Mouse (Mus musculus): Measurements from ENCODE around the gene Rundc3a. TPM values are rescaled to one million over a fixed set of nuclear protein-coding genes. Genes with fewer than 3 reads are reported as not detected.
"Not testable (repeated sequence)": the region's sequence is repeated elsewhere in the genome, so short reads cannot be mapped to it uniquely, and the experiment has no call there.

The Rundc3a gene
- total RNA-seq, 2 experiments from 2014 or later: 399 to 416 TPM

DNA sequence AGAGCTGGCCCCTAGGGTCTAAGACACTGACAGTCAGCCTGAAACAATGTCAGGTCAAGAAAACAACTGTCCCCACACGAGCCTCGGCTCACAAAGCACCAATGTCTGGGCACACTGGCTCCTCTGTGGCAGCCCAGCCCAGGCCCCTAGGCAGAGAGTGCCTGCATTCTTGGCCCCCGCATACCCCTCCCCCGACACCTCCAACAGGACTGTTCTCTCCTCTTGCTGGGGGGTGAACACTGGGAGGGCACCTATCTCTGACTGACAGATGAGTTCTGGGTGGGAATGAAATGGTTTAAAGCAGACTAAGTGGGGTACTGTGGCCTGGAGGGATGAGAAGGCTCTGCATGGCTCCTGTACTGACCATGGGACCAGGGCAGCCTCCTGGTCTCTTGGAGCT is 27.5 kb upstream of the Rundc3a start:
- intact Hi-C loops (cut with DNase I): no loop called here

DNA sequence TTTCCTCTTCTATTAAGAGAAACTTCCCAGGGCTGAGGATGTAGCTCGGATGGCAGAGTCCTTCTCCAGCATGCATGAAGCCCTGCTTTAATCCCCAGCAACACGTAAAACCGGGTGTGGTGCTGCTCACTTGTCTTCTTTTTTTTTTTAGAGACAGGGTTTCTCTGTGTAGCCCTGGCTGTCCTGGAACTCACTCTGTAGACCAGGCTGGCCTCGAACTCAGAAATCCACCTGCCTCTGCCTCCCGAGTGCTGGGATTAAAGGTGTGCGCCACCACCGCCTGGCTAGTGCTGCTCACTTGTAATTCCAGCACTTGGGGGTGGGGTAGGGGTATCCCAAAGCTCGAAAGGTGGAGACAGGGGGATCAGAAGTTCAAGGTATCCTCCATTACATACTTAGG is 27.1 kb upstream of the Rundc3a start, which contains the start of gene Slc4a1:
Slc4a1 (minus strand) TSS at position 101 of the 400 bp plus-strand sequence.
- intact Hi-C loops (cut with DNase I); DNase-seq (ENCODE audit: low spot score in 2 of 2): not testable (repeated sequence)

More for the DNA sequence above, 27.5 kb upstream of the Rundc3a start:
- no peak for DNase-seq (ENCODE audit: low spot score in 2 of 2)

DNA sequence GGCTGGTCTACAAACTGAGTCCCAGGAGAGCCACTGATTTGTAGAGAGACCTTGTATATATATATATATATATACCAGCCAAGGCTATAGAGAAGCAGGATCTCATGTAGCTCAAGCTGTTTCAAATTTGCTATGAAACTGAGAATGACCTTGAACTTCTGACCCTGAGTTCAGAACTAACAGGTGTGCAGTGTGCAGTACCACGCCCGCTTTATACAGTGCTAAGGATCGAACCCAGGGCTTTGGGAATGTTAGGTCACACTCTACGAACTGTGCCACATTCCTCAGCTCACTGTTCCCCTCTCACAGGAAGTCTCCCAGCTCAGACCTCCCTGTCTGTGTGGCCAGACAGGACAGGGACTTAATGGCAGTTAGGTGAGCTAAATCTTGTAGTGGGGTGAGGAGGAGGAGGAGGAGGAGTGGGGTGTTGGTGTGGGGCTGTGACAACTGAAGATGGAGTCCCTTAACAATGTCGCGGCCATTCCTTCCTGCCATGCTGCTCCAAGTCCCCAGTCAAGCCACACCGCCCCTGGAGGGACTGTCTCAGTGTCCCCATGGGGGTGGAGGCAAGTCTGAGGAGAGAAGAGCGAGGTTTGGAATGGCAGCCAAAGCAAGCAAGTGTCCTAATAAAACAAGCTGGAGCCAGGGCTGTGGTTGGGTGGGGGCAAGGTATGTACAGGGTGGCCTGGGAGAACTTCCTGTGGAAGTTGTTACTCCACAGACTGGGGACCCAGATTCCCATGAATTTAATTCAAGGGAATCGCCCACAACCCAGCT is 25.5 kb upstream of the Rundc3a start:
- intact Hi-C loops (cut with DNase I): no loop called here
- no peak for DNase-seq (ENCODE audit: low spot score in 2 of 2)

DNA sequence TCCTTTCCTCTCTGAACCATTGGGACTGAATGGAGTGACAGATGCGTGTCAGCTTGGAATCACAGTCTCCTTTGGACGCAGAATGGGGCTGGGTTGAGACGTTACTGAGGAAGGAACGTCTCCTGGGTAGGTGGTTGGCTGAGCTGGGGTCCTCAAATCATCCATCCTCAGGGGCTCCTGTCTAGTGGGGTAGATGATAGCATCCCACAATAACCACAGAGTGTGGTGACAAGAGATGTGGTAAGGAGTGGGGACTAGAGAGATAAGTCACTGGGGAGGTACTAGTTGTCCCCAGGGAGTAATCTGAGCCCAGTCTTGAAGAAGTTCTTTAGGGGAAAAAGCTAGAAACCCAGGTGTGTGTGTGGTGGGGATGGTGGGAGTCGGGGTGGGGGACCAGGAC is 24.9 kb upstream of the Rundc3a start:
- intact Hi-C loops (cut with DNase I): no loop called here
- DNase-seq (ENCODE audit: low spot score in 2 of 2): no peak

DNA sequence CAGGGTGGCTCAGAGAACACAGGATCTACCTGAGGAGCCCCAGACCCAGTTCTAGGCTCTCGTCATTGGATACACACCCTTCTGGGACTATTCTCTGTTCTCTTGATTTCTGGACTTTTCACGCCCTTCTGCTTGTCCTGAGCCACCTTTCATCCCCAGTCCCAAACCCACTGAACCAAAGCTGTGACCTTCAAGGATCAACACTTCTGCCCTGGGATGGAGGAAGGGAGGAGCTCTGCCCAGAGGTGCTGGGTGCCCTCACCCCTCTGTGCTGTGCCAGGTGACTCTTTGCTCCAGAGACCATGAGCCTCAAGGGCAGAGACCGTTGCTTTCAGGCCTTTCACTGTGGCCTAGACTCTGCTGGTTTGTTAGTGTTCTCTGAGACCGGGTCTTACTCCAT is 23.9 kb upstream of the Rundc3a start:
- intact Hi-C loops (cut with DNase I): no loop called here
- no peak for DNase-seq (ENCODE audit: low spot score in 2 of 2)

DNA sequence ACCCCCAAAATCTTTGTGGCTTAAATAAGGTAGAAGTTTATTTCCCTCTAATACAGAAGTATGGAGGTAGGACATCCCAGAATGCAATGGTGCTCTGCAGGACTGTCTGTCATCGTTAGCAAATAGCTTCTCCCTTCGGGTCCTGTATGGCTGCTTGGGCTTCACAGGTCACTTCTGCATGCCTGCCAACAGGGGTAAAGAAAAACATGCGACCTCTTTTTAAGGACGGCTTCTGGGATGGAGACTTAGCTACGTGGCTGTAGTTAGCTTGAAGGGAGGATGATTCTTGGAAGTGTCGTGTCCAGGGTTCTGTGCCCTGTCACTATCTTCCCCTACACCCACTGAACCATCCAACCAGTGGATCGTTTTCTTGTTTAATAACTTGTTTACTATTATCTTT is 22.9 kb upstream of the Rundc3a start:
- DNase-seq (ENCODE audit: low spot score in 2 of 2): no peak
- intact Hi-C loops (cut with DNase I): no loop called here

DNA sequence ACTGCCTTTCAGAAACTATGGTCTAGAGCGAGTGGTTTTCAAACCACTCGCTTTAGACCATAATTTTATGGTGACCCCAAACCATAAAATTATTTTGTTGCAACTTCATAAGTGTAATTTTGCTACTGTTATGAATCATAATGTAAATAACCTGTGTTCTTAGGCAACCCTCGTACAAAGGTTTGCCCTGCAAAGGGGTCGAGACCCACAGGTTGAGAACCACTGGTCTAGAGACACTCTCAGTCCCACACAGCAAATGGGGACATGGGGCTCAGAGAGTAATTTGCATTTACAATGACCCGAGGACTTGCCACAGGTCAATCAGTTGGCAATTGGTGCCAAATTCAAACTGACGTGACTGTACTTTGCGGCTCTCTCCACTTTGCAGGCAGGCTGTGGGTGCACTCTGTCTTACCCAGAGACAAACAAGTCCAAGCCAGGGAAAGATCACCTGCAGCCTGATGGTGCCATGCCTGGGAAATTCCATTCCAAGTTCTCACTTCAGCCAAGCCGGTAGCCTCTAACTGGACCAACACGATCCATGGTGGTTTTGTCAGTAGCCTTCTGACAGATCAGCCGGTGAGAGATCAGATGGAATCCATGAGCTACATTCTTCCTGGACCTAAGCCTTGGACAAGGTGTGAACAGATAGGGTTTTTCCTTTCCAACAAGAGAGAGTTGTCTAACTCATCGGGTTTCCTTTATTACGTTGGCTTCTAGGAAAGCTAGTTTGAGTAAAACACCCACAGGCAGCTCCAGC is 21.1 kb upstream of the Rundc3a start:
- intact Hi-C loops (cut with DNase I): no loop called here
- DNase-seq (ENCODE audit: low spot score in 2 of 2): no peak

DNA sequence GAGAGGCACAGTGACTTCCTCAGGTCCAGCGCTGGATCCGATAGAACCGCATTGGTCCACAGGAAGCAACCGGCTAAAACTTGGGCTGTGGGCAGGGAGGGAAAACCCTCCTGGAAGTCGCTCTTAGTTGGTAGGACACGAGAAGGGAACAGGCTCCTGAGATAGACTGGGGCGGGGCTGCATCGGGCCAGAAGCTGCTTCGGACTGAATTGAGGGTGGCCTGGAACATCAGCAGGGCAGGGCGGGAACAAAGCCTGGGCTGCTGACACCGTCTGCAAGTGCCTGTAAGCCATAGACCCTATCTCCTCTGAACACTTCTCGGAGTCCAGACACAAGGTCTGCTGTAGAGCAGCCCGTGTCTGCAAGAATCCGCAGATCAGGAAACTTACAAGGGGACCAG is 20.3 kb upstream of the Rundc3a start:
- intact Hi-C loops (cut with DNase I): no loop called here
- DNase-seq (ENCODE audit: low spot score in 2 of 2): no peak

DNA sequence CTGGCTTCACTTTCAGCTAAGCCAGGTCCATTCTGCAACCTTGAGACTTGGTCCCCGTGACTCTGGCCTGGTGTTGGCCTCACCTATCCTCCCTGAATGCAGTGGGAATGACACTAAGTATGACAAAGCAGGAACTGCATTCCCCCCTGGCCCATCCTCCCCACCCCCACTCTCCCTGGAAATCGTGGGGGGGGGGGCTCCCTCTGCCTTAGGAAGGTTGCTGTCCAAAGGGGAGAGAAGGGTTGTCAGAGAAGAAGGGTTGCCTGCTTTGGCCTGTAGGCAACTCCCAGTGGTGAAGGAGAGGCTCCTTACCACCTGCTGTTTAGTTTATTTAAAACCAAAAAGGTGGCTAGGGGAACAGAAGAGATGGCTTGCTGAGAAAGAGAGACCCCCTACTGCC is 19.6 kb upstream of the Rundc3a start:
- DNase-seq (ENCODE audit: low spot score in 2 of 2): no peak
- intact Hi-C loops (cut with DNase I): no loop called here

DNA sequence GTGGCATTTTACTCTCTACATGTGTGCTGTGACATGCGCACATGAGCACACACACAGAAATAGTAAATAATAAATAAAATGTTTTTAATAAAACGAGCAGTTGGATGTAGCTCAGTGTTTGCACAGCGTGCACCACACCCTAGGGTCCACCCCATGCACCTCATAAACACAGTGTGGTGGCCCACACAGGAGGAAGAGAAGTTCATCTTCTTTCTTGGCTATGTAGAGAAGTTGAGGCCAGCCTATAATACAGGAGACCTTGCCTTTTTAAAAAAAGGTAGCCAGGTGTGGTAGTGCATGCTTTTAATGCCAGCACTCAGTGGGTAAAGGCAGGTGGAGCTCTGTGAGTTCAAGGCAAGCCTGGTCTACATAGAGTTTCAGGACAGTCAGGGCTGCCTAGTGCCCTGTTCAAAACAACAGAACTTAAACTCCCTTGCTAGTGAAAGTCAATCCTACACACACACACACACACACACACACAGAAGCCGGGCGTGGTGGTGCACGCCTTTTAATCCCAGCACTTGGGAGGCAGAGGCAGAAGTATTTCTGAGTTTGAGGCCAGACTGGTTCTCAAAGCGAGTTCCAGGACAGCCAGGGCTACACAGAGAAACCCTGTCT is 19.0 kb upstream of the Rundc3a start:
- intact Hi-C loops (cut with DNase I): no loop called here
- no peak for DNase-seq (ENCODE audit: low spot score in 2 of 2)

DNA sequence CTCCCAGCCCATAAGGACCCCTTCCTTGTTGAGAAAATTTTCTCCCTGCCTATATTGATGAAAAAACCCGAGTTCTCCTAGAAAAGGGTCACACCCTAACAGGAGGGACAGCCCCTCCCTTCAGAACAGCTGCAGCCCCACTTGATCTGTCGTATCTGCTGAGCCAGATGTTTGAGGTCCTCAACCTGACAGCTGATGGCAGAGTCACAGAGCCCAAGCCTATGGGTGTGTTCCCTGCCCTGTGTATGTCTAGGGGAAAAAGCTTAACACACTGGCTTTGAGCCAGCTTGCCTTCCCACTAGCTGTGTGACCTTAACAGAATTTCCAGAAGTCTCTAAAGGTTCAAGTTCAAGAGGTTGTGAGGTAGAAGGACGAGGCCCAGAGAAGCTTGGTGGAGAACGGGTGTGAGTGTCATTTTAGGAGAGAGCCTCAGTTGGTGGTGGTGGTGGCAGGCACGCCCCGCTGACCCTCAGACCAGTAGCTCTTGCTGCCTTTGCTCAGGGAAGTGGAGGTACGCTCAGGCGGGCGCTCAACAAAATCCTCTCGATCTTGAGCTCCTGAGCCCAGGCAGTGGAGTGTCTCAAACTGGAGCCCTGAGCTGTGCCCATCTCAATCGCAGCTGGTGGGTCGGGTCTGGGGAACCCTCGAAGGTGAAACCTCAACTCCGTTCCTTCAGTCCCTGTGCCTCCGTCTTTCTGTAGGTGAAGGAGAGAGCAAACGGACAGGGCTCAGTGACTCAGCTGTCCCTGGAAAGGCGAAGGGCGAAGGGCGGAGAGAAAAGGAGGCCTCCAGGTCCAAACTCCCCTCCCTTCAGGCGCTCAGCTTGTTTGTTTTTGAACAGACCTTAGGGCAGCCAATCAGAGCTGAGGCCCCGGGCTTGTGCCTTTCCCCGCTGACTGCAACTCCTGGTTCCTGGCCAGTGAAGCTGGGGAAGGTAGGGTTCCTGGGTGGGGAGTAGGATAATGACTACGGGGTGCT is 17.7 kb upstream of the Rundc3a start:
- intact Hi-C loops (cut with DNase I): loop anchor here (5.0 kb wide), 1 partner anchor 33 kb away; no protein-coding TSS in a partner anchor

DNA sequence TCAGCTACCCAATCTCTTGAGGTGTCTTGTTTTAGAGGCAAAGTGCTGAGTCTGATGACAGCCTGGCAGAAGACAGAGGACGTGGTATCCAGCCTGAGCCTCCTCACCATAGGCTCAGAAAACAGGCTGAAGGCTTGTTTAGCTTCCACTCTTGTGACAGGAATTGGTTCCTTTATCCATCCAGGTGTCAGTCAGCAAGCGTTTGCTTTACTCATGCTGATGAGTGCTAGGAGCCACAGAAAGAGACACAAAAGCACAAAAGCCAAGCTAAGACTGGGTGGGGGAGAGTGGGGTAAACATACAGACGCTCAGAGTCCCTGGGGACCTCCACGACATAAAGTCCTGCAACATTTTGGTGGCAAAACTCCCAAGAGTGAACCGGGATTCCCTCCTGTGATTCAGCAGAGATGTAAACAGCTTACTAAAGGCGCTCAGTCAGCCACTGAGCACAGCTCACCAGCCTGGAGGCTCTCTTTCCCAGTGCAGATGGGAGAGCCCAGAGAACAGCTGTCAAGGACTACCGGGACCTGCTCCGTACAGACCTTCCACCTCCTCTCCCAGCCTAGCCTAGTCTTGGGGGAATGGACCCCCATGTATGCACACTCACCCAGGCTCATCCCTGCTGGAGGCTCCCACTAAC is 16.9 kb upstream of the Rundc3a start:
- DNase-seq (ENCODE audit: low spot score in 2 of 2): no peak
- intact Hi-C loops (cut with DNase I): loop anchor here (5.0 kb wide), 1 partner anchor 34 kb away; no protein-coding TSS in a partner anchor

More for the DNA sequence above, 17.7 kb upstream of the Rundc3a start:
- DNase-seq (ENCODE audit: low spot score in 2 of 2): no peak

DNA sequence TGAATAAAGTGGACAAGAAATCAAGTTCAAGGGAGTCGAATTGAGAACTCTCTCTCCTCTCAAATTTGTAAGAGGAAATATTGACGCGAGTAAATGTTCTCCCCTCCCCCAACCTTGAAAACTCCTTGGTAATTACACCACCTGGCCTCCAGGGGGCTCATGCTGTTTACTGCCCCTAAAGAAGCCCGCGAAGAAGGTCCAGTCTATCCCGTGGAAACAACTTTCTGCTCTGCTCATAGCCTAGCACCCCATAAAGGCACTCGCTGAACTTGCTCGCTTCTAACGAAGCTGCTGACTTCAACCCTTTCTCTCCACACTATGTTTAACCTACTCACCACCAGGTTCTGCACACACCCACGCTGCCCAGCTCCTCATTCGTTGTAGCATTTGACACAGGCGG is 16.0 kb upstream of the Rundc3a start:
- intact Hi-C loops (cut with DNase I): loop anchor here (5.0 kb wide), 1 partner anchor 35 kb away; no protein-coding TSS in a partner anchor
- DNase-seq (ENCODE audit: low spot score in 2 of 2): no peak

DNA sequence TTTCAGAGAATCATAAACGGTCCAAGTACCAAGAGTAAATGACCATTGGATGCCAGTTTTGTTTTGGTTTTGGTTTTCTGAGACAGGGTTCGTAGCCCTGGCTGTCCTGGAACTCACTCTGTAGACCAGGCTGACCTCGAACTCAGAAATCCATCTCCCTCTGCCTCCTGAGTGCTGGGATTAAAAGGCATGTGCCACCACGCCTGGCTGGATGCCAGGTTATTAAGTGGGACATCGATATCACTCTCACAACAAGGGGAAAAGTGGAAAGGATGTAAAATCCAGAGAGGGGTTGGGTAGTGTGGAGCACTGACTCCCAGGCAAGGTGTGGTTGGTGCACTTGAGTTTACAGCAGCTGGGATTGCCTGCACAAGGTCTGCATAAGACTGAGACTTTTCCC is 13.1 kb upstream of the Rundc3a start:
- no peak for DNase-seq (ENCODE audit: low spot score in 2 of 2)
- intact Hi-C loops (cut with DNase I): no loop called here

DNA sequence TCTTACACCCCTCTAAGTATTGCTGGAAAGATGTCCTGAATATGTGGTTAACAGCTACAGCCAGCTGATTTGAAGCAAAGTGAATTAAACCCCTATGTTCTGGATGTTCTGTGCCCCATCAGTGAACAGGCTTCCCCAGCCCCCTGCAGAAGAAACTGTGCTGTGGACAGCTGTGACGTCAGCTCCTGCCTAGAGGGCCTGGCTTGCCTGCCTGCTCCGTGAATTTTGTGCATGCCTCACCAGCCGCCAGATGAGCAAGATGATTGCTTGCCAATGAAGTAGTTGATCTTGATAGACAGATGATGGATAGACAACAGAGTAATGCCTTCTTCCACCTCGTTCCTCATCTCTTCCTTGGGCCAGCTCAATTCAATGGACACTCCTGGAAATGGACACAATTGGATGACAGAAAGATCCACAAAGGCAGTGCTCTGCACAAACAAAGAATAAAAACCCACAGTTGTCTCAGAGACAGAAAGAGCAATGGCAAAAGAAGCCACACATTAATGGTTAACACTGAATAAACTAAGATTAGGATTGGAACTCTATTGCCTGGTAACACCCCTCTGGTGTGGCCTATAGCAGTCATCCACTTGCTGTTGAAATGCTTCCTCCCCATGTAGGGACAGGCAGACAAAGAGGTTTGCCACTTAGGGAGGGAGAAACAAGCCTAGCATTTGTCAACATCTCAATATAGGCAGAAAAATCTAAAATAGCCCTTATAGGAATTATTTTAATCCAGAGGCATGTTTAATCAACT is 11.7 kb upstream of the Rundc3a start:
- no peak for DNase-seq (ENCODE audit: low spot score in 2 of 2)
- intact Hi-C loops (cut with DNase I): no loop called here

DNA sequence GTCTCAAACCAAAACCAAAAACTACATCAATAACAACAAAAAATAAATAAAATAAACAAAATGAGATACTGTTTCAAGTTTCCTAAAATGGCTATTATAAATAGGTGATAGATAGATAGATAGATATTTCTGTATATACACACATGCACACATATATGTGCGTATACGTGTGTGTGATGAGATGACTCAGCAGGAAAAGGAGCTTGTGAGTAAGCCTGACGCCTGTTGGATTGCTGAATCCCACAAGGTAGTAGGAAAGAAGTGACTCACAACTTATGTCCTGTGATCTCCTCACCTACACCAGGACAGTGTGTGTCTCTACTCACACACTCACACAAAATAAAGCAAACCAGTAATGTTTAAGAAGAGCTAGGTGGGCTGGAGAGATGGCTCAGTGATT is 10.4 kb upstream of the Rundc3a start:
- DNase-seq (ENCODE audit: low spot score in 2 of 2): no peak
- intact Hi-C loops (cut with DNase I): no loop called here

DNA sequence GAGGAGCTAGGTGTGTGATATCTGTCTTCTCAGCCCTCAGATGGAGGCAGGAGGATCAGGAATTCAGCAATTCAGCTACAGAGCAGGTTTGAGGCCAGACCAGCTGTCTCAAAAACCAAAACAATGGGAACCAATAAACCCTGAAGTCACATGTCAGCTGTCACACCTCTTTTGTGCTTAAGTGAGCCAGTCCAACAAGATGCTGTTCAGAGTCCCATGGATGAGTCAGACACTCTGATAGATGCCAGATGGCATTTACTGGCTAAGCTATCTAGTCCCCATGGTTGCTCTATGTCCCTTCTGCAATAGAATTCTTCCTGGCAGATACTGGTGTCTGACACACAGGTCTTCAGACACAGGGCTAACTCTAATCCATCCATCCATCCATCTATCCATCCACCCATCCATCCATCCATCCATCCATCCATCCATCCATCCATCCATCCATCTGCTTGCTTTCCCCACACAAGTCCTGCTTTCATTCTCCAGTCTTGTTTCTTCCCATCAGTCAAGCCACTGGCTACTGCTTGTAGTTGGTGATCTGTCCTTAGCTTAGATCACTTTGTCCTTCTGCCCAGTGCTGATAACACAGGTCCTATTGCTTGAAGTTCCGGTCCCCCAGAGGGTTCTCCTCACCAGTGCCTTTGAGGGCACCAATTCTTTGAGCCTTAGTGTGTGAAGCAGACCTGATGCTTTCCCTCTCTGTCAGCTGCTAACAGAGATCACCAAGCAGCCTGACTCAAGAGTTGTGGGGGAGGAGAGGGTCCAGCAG is 9.7 kb upstream of the Rundc3a start:
- no peak for DNase-seq (ENCODE audit: low spot score in 2 of 2)
- intact Hi-C loops (cut with DNase I): no loop called here
